Mouse (Mus musculus) kidney, postnatal 0 days (tissue): ENCODE measurements around the gene Setmar. TPM values are rescaled to one million over a fixed set of nuclear protein-coding genes. Genes with fewer than 3 reads are reported as not detected.

Source experiments
- ATAC-seq: fragments of 200-750 bp; cut with Nextera tagmentation; replicated peaks from 2 replicates; pipeline ENCODE4 v1.8.0; 2017; ENCODE audit warnings: low read depth, moderate number of reproducible peaks, moderate TSS enrichment, moderate library complexity; ENCODE audit not compliant: low FRiP score
- DNase-seq: peaks from one replicate; pipeline ENCODE4 v3.0.0-alpha.2; 2016; ENCODE audit warnings: low spot score
- H3K27ac ChIP-seq: fragments of 300-500 bp; sonication (generic); 2 replicates; pipeline ENCODE4 v1.5.1; 2014; ENCODE audit warnings: mild to moderate bottlenecking
- H3K27me3 ChIP-seq: fragments of 300-500 bp; sonication (generic); 2 replicates; pipeline ENCODE4 v1.6.1; 2014; ENCODE audit warnings: low read length, mixed read lengths; ENCODE audit not compliant: insufficient read depth
- H3K36me3 ChIP-seq: fragments of 300-500 bp; sonication (generic); 2 replicates; pipeline ENCODE4 v1.6.1; 2014; ENCODE audit warnings: low read length, mixed read lengths; ENCODE audit not compliant: insufficient read depth
- H3K4me1 ChIP-seq: fragments of 300-500 bp; sonication (generic); replicated peaks from 2 replicates; pipeline ENCODE4 v1.6.1; 2014; ENCODE audit warnings: antibody characterized with exemption, low read length, mixed read lengths; ENCODE audit not compliant: insufficient read depth
- H3K4me2 ChIP-seq: fragments of 300-500 bp; sonication (generic); 2 replicates; pipeline ENCODE4 v1.6.1; 2014; ENCODE audit warnings: mild to moderate bottlenecking, low read length, moderate library complexity, mixed read lengths
- H3K4me3 ChIP-seq: fragments of 300-500 bp; sonication (generic); replicated peaks from 2 replicates; pipeline ENCODE4 v1.5.1; 2014; ENCODE audit warnings: low read depth, low read length
- H3K9ac ChIP-seq: fragments of 300-500 bp; sonication (generic); 2 replicates; pipeline ENCODE4 v1.6.1; 2014; ENCODE audit warnings: low read depth, low read length
- H3K9me3 ChIP-seq: fragments of 300-500 bp; sonication (generic); replicated peaks from 2 replicates; pipeline ENCODE4 v1.6.1; 2016; ENCODE audit warnings: low read length, inconsistent platforms, mixed read lengths
- CTCF ChIP-seq: IDR thresholded peaks from 2 replicates; pipeline ENCODE4 v1.5.1; 2016; ENCODE audit warnings: antibody characterized with exemption, low read depth, mild to moderate bottlenecking, moderate library complexity
- WGBS: fragments of 180-500 bp; shearing (Covaris S2); extraction: QIAGEN DNeasy Blood & Tissue Kit; methylation state at CpG from one replicate; pipeline ENCODE4 v1.1.7; 2014; 5-methylcytosine and 5-hydroxymethylcytosine counted together
- polyA plus RNA-seq: library from polyadenylated mRNA; unstranded; fragments of >200 nt; fragmentation: Nextera tagmentation; extraction: Ambion mirVana; gene quantifications from 2 replicates; pipeline ENCODE4 v1.2.1, GENCODE M21; 2015

The Setmar gene
- polyA plus RNA-seq, 1 experiment from 2014 or later: 7.4 TPM

- peak overlapping the region; percentile 63 for H3K9ac ChIP-seq
- H3K9me3 ChIP-seq: no peaks in the 10 kb centered on the region
- H3K27me3 ChIP-seq: no peaks in the 10 kb centered on the region
- peak overlapping the region; percentile 93 for H3K27ac ChIP-seq
- WGBS: 18% methylated on average over 5 of the region's 6 CpGs
- H3K4me2 ChIP-seq: peak overlapping the region; percentile 78
- peak overlapping the region; percentile 49 for H3K4me3 ChIP-seq
- no peaks in the 10 kb centered on the region for H3K36me3 ChIP-seq
- ATAC-seq (no peak; the same call in 1 of the 2 replicates), DNase-seq (peak; percentile 96)
- H3K4me1 ChIP-seq: no peaks in the 10 kb centered on the region
- TF ChIP-seq CTCF: peak; percentile 64
These were observed 738 bp downstream of the Setmar start for GRCm38 (mm10) chr6:108065583-108065982.

GRCm38 (mm10) chr6:108070947-108071346, 6.1 kb downstream of the Setmar start:
- no peak for TF ChIP-seq CTCF
- Histone ChIP-seq H3K9me3 (no peaks in the 10 kb centered on the region), H3K36me3 (peaks cover 11% of the 10 kb centered on the region; the same call in 1 of the 2 replicates), H3K4me3 (no peak overlapping the region), H3K4me1 (no peaks in the 10 kb centered on the region), H3K27ac (no peak overlapping the region), H3K9ac (no peak overlapping the region), H3K4me2 (no peak overlapping the region), H3K27me3 (no peaks in the 10 kb centered on the region)
- WGBS: 92% methylated on average over 7 of the region's 7 CpGs
- DNase-seq: no peak
- ATAC-seq: no peak

- TF ChIP-seq CTCF: no peak
- no peak overlapping the region for H3K27ac ChIP-seq
- DNase-seq (no peak), ATAC-seq (no peak)
- no peaks in the 10 kb centered on the region for H3K27me3 ChIP-seq
- 55% methylated on average over 5 of the region's 5 CpGs for WGBS
- H3K9me3 ChIP-seq: no peaks in the 10 kb centered on the region
- no peak overlapping the region for H3K9ac ChIP-seq
- no peaks in the 10 kb centered on the region for H3K4me1 ChIP-seq
- H3K4me2 ChIP-seq: no peak overlapping the region
- H3K4me3 ChIP-seq: no peak overlapping the region
- H3K36me3 ChIP-seq: peaks cover 12% of the 10 kb centered on the region; the same call in 1 of the 2 replicates
These were observed 8.2 kb downstream of the Setmar start for GRCm38 (mm10) chr6:108073071-108073470.

GRCm38 (mm10) chr6:108073931-108074330, 9.1 kb downstream of the Setmar start:
- WGBS: 92% methylated on average over 2 of the region's 2 CpGs
- no peak for TF ChIP-seq CTCF
- Histone ChIP-seq H3K27me3 (no peaks in the 10 kb centered on the region), H3K9ac (no peak overlapping the region), H3K4me2 (no peak overlapping the region), H3K9me3 (no peaks in the 10 kb centered on the region), H3K4me1 (no peaks in the 10 kb centered on the region), H3K4me3 (no peak overlapping the region), H3K27ac (no peak overlapping the region), H3K36me3 (peaks cover 12% of the 10 kb centered on the region; the same call in 1 of the 2 replicates)
- DNase-seq: no peak
- no peak for ATAC-seq

- no peak for ATAC-seq
- Histone ChIP-seq H3K27ac (no peak overlapping the region), H3K9ac (no peak overlapping the region), H3K9me3 (no peaks in the 10 kb centered on the region), H3K4me3 (no peak overlapping the region), H3K4me2 (no peak overlapping the region), H3K4me1 (no peaks in the 10 kb centered on the region), H3K27me3 (no peaks in the 10 kb centered on the region), H3K36me3 (peaks cover 12% of the 10 kb centered on the region; the same call in 1 of the 2 replicates)
- DNase-seq: no peak
- TF ChIP-seq CTCF: no peak
- WGBS: 84% methylated on average over 10 of the region's 10 CpGs
These were observed 9.8 kb downstream of the Setmar start for GRCm38 (mm10) chr6:108074624-108075023.

- Histone ChIP-seq H3K36me3 (peaks cover 12% of the 10 kb centered on the region; the same call in 1 of the 2 replicates), H3K4me3 (no peak overlapping the region), H3K27ac (no peak overlapping the region), H3K4me2 (no peak overlapping the region), H3K27me3 (no peaks in the 10 kb centered on the region), H3K9me3 (no peaks in the 10 kb centered on the region), H3K9ac (no peak overlapping the region), H3K4me1 (no peaks in the 10 kb centered on the region)
- TF ChIP-seq CTCF: no peak
- WGBS: 94% methylated on average over 7 of the region's 7 CpGs
- ATAC-seq (no peak), DNase-seq (no peak)
These were observed 11.0 kb downstream of the Setmar start for GRCm38 (mm10) chr6:108075857-108076256.

DNA sequence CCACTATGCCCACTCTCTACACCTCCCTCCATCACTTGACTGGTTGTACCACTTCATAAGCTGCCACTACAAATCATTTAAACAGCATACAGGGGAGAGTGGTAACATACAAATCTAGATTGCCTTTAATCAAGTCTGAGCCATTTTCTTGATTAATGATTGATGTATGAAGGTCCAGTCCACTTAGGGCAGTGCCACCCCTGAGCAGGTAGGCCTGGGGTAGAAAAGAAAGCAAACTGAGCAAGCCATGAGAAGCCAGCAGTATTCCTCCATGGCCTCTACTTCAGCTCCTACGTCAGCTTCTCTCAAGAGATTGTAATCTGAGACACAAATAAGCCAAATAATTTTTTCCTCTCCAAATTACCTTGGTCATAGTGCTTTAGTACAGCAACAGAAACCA, 26.5 kb downstream of the Setmar start:
- H3K4me3 ChIP-seq: no peak overlapping the region
- 48% methylated on average over 1 of the region's 1 CpGs for WGBS
- H3K36me3 ChIP-seq: no peaks in the 10 kb centered on the region
- ATAC-seq (peak; percentile 74), DNase-seq (no peak)
- no peak overlapping the region for H3K4me2 ChIP-seq
- H3K4me1 ChIP-seq: no peaks in the 10 kb centered on the region
- TF ChIP-seq CTCF: no peak
- no peak overlapping the region for H3K9ac ChIP-seq
- H3K27ac ChIP-seq: no peak overlapping the region
- H3K27me3 ChIP-seq: no peaks in the 10 kb centered on the region
- no peaks in the 10 kb centered on the region for H3K9me3 ChIP-seq
